Mouse (Mus musculus) liver, postnatal 0 days (tissue): ENCODE results near the gene Utrn.

Source experiments
- CTCF ChIP-seq: sonication (generic); IDR thresholded peaks from 2 replicates; pipeline ENCODE4 v1.5.1; 2016; ENCODE audit warnings: antibody characterized with exemption, low read depth
- EP300 ChIP-seq: IDR thresholded peaks from 2 replicates; pipeline ENCODE4 v1.6.1; 2016; ENCODE audit warnings: antibody characterized with exemption, low read depth, mild to moderate bottlenecking

DNA sequence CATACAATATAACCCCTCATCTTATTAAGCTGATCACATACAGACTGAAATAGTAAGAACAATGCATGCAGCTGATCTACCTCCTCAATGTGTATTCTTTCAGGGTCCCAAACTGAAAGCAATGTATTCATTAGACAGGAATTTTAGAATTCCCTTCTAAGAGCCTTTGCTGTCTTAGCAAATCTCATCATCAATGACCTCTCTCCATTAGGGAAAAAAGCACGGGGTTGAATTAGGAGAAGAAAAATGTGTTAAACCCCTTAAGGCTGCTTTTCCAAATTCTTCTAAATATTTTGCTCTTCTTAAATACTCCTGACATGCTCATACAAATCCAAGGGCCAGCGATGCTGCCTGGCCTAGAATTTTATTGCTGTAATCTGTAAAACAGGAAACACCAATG is 97.7 kb downstream of the Utrn start:
- TF ChIP-seq CTCF (no peak), EP300 (no peak)
